Mouse (Mus musculus) stomach, postnatal 0 days (tissue): Measurements from ENCODE around the gene Vat1. TPM values are rescaled to one million over a fixed set of nuclear protein-coding genes. Genes with fewer than 3 reads are reported as not detected.
"Not testable (repeated sequence)": the region's sequence is repeated elsewhere in the genome, so short reads cannot be mapped to it uniquely, and the experiment has no call there.

Experiments used
- ATAC-seq: fragments of 200-750 bp; cut with Nextera tagmentation; 2 replicates; pipeline ENCODE4 v1.8.0; 2017; ENCODE audit not compliant: low FRiP score, low TSS enrichment
- DNase-seq: peaks from one replicate; pipeline ENCODE4 v3.0.0-alpha.2; 2016; ENCODE audit warnings: low spot score
- H3K27ac ChIP-seq: fragments of 300-500 bp; sonication (generic); replicated peaks from 2 replicates; pipeline ENCODE4 v1.5.1; 2014; ENCODE audit warnings: mild to moderate bottlenecking, control low read depth
- H3K27me3 ChIP-seq: fragments of 300-500 bp; sonication (generic); 2 replicates; pipeline ENCODE4 v1.6.1; 2014; ENCODE audit warnings: low read length; ENCODE audit not compliant: control insufficient read depth, insufficient read depth
- H3K36me3 ChIP-seq: fragments of 300-500 bp; sonication (generic); 2 replicates; pipeline ENCODE4 v1.6.1; 2014; ENCODE audit warnings: low read length, mixed read lengths; ENCODE audit not compliant: control insufficient read depth, insufficient read depth
- H3K4me1 ChIP-seq: fragments of 300-500 bp; sonication (generic); replicated peaks from 2 replicates; pipeline ENCODE4 v1.6.1; 2014; ENCODE audit warnings: antibody characterized with exemption; ENCODE audit not compliant: control insufficient read depth, insufficient read depth
- H3K4me2 ChIP-seq: fragments of 300-500 bp; sonication (generic); replicated peaks from 2 replicates; pipeline ENCODE4 v1.6.1; 2014; ENCODE audit warnings: low read depth, mild to moderate bottlenecking, control low read depth, moderate library complexity
- H3K4me3 ChIP-seq: fragments of 300-500 bp; sonication (generic); 2 replicates; pipeline ENCODE4 v1.5.1; 2014; ENCODE audit warnings: low read depth, low read length, control low read depth
- H3K9ac ChIP-seq: fragments of 300-500 bp; sonication (generic); 2 replicates; pipeline ENCODE4 v1.6.1; 2014; ENCODE audit warnings: mild to moderate bottlenecking, low read length, control low read depth, mixed read lengths
- H3K9me3 ChIP-seq: fragments of 300-500 bp; sonication (generic); 2 replicates; pipeline ENCODE4 v1.6.1; 2016; ENCODE audit warnings: low read length; ENCODE audit not compliant: control insufficient read depth
- CTCF ChIP-seq: IDR thresholded peaks from 2 replicates; pipeline ENCODE4 v1.5.1; 2016; ENCODE audit warnings: antibody characterized with exemption, low read depth, mild to moderate bottlenecking, moderate library complexity
- EP300 ChIP-seq: optimal IDR thresholded peaks from 2 replicates; pipeline ENCODE3; 2016; ENCODE audit warnings: antibody characterized with exemption
- WGBS: fragments of 180-500 bp; shearing (Covaris S2); extraction: QIAGEN DNeasy Blood & Tissue Kit; methylation state at CpG from one replicate; pipeline ENCODE4 v1.1.7; 2014; 5-methylcytosine and 5-hydroxymethylcytosine counted together
- polyA plus RNA-seq: library from polyadenylated mRNA; unstranded; fragments of >200 nt; fragmentation: Nextera tagmentation; extraction: Ambion mirVana; gene quantifications from 2 replicates; pipeline ENCODE4 v1.2.1, GENCODE M21; 2015

Vat1 gene
- polyA plus RNA-seq, 1 experiment from 2014 or later: 63.4 TPM

DNA sequence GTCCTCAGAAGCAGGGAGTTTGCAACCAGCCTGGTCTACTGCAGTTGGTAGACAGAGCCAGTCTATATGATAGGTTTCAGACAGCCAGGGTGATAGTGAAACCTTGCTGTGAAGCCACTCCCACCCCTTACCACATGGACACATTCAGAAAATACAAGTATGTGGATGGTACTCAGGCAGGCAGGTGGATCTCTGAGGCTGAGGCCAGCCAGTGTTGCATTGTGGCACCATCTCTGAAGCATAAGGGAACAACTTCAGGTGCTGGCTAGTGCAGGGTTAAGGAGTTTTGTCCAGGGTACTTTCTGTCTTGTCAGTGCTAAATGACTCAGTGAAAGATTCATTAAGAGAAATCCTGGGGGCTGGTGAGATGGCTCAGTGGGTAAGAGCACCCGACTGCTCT is 19.7 kb downstream of the Vat1 start:
- TF ChIP-seq EP300 (no peak), CTCF (no peak)
- Histone ChIP-seq H3K36me3 (peaks cover 13% of the 10 kb centered on the region), H3K9me3 (no peaks in the 10 kb centered on the region), H3K27me3 (no peaks in the 10 kb centered on the region), H3K4me3 (no peak overlapping the region), H3K4me2 (no peak overlapping the region), H3K4me1 (0 out of 2 replicates have a peak, but pooled peaks cover 2% of the 10 kb centered on the region), H3K27ac (no peak overlapping the region), H3K9ac (no peak overlapping the region)
- 62% methylated on average over 1 of the region's 1 CpGs for WGBS
- no peak for DNase-seq
- no peak for ATAC-seq

DNA sequence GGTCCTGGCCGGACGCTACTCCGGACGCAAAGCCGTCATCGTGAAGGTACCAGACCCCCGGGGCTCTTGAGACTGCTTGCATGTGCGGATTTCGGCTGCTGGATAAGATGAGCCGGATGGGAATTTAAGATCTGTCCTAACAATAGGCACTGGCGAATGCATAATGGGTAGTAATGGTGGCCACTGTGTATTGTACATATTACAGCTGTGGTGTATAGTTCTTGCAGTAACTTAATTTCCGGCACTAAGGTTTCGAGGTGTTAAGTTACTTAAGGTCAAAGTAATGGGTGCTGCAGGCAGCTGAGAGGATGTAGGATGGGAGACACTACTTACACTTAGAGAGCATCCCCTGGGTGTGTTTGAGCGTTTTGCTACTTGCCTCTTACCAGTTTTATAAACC is 23.3 kb downstream of the Vat1 start:
- Histone ChIP-seq H3K27ac (peak overlapping the region; percentile 91), H3K9ac (peak overlapping the region; percentile 97), H3K36me3 (peaks cover 13% of the 10 kb centered on the region), H3K4me3 (peak overlapping the region; percentile 78), H3K4me2 (peak overlapping the region; percentile 74), H3K4me1 (no peaks in the 10 kb centered on the region), H3K9me3 (no peaks in the 10 kb centered on the region), H3K27me3 (no peaks in the 10 kb centered on the region)
- ATAC-seq (no peak), DNase-seq (no peak)
- WGBS: under 1% methylated on average over 14 of the region's 14 CpGs
- TF ChIP-seq EP300: peak; percentile 3
- TF ChIP-seq CTCF: no peak

- H3K9me3 ChIP-seq: no peaks in the 10 kb centered on the region
- peak within 1 kb of the TSS; percentile 74 for H3K4me2 ChIP-seq
- H3K4me3 ChIP-seq: peak within 1 kb of the TSS; percentile 78
- no peaks in the 10 kb centered on the region for H3K4me1 ChIP-seq
- no peaks in the 10 kb centered on the region for H3K27me3 ChIP-seq
- H3K9ac ChIP-seq: peak within 1 kb of the TSS; percentile 97
- TF ChIP-seq EP300 (peak; percentile 85), CTCF (peak; percentile 89)
- peak; percentile 99 for DNase-seq
- H3K36me3 ChIP-seq: peaks cover 13% of the 10 kb centered on the region
- peak; percentile 99 for ATAC-seq
- under 1% methylated on average over 42 of the region's 42 CpGs for WGBS
- H3K27ac ChIP-seq: peak within 1 kb of the TSS; percentile 91
Observed at GRCm38 (mm10) chr11:101442127-101442693, 23.8 kb downstream of the Vat1 start, which contains the start of gene Rpl27. TSS of gene Rpl27 (plus strand) at chr11:101442298.

DNA sequence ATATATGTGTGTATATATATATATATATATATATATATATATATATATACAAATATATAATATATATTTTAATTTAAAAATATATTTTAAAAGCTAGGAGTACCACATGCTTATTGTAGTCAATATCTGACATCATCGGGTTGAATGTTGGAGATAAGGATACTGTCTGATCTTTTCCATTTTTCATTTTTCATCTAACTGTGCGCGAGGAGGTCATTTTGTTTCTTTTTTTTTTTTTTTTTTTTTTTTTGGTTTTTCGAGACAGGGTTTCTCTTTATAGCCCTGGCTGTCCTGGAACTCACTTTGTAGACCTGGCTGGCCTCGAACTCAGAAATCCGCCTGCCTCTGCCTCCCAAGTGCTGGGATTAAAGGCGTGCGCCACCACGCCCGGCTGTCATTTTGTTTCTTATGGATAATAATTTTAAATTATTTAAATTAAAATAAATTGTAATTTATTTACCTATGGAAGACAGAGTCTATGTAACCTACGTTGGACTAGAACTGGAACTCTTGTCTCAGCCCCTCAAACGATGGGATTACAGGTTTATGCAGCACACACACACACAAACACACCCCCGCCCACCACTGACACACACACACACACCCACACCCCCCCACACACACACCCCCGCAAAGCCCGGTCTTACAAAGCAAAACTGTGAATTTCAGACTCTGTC is 24.4 kb downstream of the Vat1 start:
- peak overlapping the region; percentile 21 for H3K4me3 ChIP-seq
- not testable (repeated sequence) for H3K4me1 ChIP-seq, ATAC-seq, H3K9me3 ChIP-seq, DNase-seq, H3K27ac ChIP-seq, H3K27me3 ChIP-seq, H3K9ac ChIP-seq
- peak overlapping the region; percentile 44; the same call in 1 of the 2 replicates for H3K4me2 ChIP-seq
- peaks cover 13% of the 10 kb centered on the region for H3K36me3 ChIP-seq
- 34% methylated on average over 13 of the region's 15 CpGs for WGBS

- WGBS: 48% methylated on average over 3 of the region's 3 CpGs
- DNase-seq: not testable (repeated sequence)
Observed at GRCm38 (mm10) chr11:101438006-101438405, 28.0 kb downstream of the Vat1 start.

DNA sequence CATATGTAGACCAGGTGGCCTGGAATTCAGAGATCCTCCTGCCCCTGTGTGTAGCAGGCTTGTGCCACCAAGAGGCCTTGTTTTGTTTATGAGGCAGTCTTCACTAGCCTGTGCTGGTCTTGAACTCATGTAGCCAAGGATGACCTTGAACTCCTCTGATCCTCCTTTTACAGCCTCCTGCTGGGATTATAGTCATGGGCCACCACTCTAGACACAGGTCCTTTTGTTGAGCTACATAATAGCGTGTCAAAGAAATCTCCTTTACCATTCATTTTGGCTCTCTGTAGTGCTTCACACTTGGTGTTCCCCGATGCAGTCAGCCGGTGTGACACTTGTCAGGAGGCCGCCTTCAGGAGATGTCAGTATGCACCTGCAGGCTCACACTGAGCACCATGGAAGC is 29.1 kb downstream of the Vat1 start:
- WGBS: 87% methylated on average over 4 of the region's 4 CpGs
- TF ChIP-seq CTCF: no peak
- no peak for TF ChIP-seq EP300
- no peak overlapping the region for H3K4me3 ChIP-seq

More at GRCm38 (mm10) chr11:101438006-101438405, 28.0 kb downstream of the Vat1 start:
- H3K4me1 ChIP-seq, H3K9me3 ChIP-seq, H3K36me3 ChIP-seq, H3K27me3 ChIP-seq, H3K4me3 ChIP-seq, H3K4me2 ChIP-seq, H3K9ac ChIP-seq, H3K27ac ChIP-seq, ATAC-seq: not testable (repeated sequence)

More for the DNA sequence above, 29.1 kb downstream of the Vat1 start:
- Histone ChIP-seq H3K36me3 (peaks cover 10% of the 10 kb centered on the region), H3K4me1 (no peaks in the 10 kb centered on the region), H3K9ac (no peak overlapping the region), H3K9me3 (no peaks in the 10 kb centered on the region), H3K4me2 (no peak overlapping the region), H3K27ac (no peak overlapping the region), H3K27me3 (no peaks in the 10 kb centered on the region)
- no peak for DNase-seq
- ATAC-seq: no peak
